18 mouse cellular contexts compared by ENCODE assay signal in genomic region chr5:37828001-37828400, GRCm38 (mm10). TPM values are rescaled to one million over a fixed set of nuclear protein-coding genes. Genes with fewer than 3 reads are reported as not detected.
DNase-seq lines count a peak whose midpoint lies in the region; ATAC-seq and TF ChIP-seq lines count a peak whose summit lies in the region.
"Had no signal": no experiment of that assay in that cellular context is flagged by ENCODE, and none has a peak within 500 bp of the region (broad histone marks: within the 10 kb centered on the region; RNA-seq: fewer than 3 reads in every experiment).

No protein-coding gene starts in this region.

- H3K9ac ChIP-seq in midbrain, embryonic 11.5 days (ENCODE audit: low read length) = no peak overlapping the region
- no peak overlapping the region for H3K9ac ChIP-seq in midbrain, postnatal 0 days (replicated peaks; ENCODE audit: low read length, poor library complexity, severe bottlenecking)
- peak overlapping the region; percentile 100 for H3K9ac ChIP-seq in embryonic facial prominence, embryonic 13.5 days
- H3K9ac ChIP-seq: heart, embryonic 12.5 days; liver, embryonic 12.5 days; lung, embryonic 15.5 days had no signal

- no peak overlapping the region; the same call in 1 of the 2 replicates for H3K4me2 ChIP-seq in midbrain, embryonic 11.5 days
- no peak overlapping the region for H3K4me2 ChIP-seq in midbrain, postnatal 0 days (ENCODE audit: low read depth, low read length, poor library complexity, severe bottlenecking)
- H3K4me2 ChIP-seq in embryonic facial prominence, embryonic 13.5 days = peak overlapping the region; percentile 75
- H3K4me2 ChIP-seq: lung, embryonic 15.5 days had no signal

- peak; percentile 55 for DNase-seq in embryo, embryonic 10 days (ENCODE audit: low spot score)
- DNase-seq in embryo, embryonic 10.5 days (ENCODE audit: low spot score) = no peak
- peak; percentile 97 for DNase-seq in midbrain, embryonic 11.5 days (ENCODE audit: low spot score, missing footprints)
- DNase-seq in midbrain, postnatal 0 days (ENCODE audit: low spot score) = no peak
- peak; percentile 62 for DNase-seq in mesoderm, embryonic 11.5 days (ENCODE audit: low read depth, low spot score)
- DNase-seq in lung, postnatal 14 days = no peak
- DNase-seq in urinary bladder, postnatal 36 days (ENCODE audit: low spot score in 2 of 2) = no peak
- DNase-seq: cerebellum, postnatal 25 days; kidney, adult 11 months; kidney, postnatal 10 days had no signal

- TF ChIP-seq CTCF in midbrain, postnatal 0 days (IDR thresholded peaks at IDR 0.05) = no peak

- H3K9me3 ChIP-seq in midbrain, embryonic 11.5 days (ENCODE audit: control insufficient read depth, low read length) = no peaks in the 10 kb centered on the region; the same call in 1 of the 2 replicates
- no peaks in the 10 kb centered on the region for H3K9me3 ChIP-seq in midbrain, postnatal 0 days (ENCODE audit: low read length)
- no peaks in the 10 kb centered on the region for H3K9me3 ChIP-seq in embryonic facial prominence, embryonic 13.5 days
- H3K9me3 ChIP-seq: liver, embryonic 12.5 days; lung, embryonic 15.5 days had no signal

- no peak for ATAC-seq in midbrain, embryonic 11.5 days (ENCODE audit: low FRiP score)
- ATAC-seq in midbrain, postnatal 0 days (ENCODE audit: low FRiP score) = no peak
- ATAC-seq in embryonic facial prominence, embryonic 13.5 days (ENCODE audit: insufficient number of reproducible peaks, insufficient read depth, low FRiP score, low TSS enrichment, low read depth) = no peak
- ATAC-seq: activated CD4-positive, CD25-positive, alpha-beta regulatory T cell, adult 4 months; liver, embryonic 12.5 days had no signal

- no peak overlapping the region for H3K27ac ChIP-seq in midbrain, embryonic 11.5 days (ENCODE audit: low read depth, low read length)
- no peak overlapping the region for H3K27ac ChIP-seq in midbrain, postnatal 0 days (ENCODE audit: low read depth, low read length)
- H3K27ac ChIP-seq in embryonic facial prominence, embryonic 13.5 days = peak overlapping the region; percentile 98
- H3K27ac ChIP-seq: liver, embryonic 12.5 days; lung, embryonic 15.5 days had no signal

- H3K36me3 ChIP-seq in midbrain, embryonic 11.5 days (ENCODE audit: control insufficient read depth, insufficient read depth, low read length) = no peaks in the 10 kb centered on the region
- no peaks in the 10 kb centered on the region for H3K36me3 ChIP-seq in midbrain, postnatal 0 days (ENCODE audit: insufficient read depth, low read length)
- no peaks in the 10 kb centered on the region for H3K36me3 ChIP-seq in embryonic facial prominence, embryonic 13.5 days
- H3K36me3 ChIP-seq: heart, embryonic 12.5 days; liver, embryonic 12.5 days; lung, embryonic 15.5 days had no signal

- H3K27me3 ChIP-seq in midbrain, embryonic 11.5 days (ENCODE audit: control insufficient read depth, insufficient read depth, low read length) = peaks cover 97% of the 10 kb centered on the region
- H3K27me3 ChIP-seq in midbrain, postnatal 0 days (ENCODE audit: insufficient read depth, low read length) = peaks cover 72% of the 10 kb centered on the region
- peaks cover 66% of the 10 kb centered on the region for H3K27me3 ChIP-seq in embryonic facial prominence, embryonic 13.5 days

- no peak overlapping the region for H3K4me3 ChIP-seq in midbrain, embryonic 11.5 days (ENCODE audit: low read depth, low read length)
- H3K4me3 ChIP-seq in midbrain, postnatal 0 days (ENCODE audit: low read depth, low read length) = no peak overlapping the region
- H3K4me3 ChIP-seq in embryonic facial prominence, embryonic 13.5 days = peak overlapping the region; percentile 92
- H3K4me3 ChIP-seq: erythroblast, embryonic 14.5 days; liver, embryonic 12.5 days; lung, embryonic 15.5 days had no signal

- under 1% methylated on average over 14 of the region's 14 CpGs for WGBS in midbrain, embryonic 11.5 days
- 2% methylated on average over 14 of the region's 14 CpGs for WGBS in midbrain, postnatal 0 days
- 1% methylated on average over 14 of the region's 14 CpGs for WGBS in embryonic facial prominence, embryonic 13.5 days

- peaks cover 41% of the 10 kb centered on the region for H3K4me1 ChIP-seq in midbrain, embryonic 11.5 days (ENCODE audit: control insufficient read depth, insufficient read depth, low read length)
- no peaks in the 10 kb centered on the region for H3K4me1 ChIP-seq in midbrain, postnatal 0 days (ENCODE audit: insufficient read depth, low read length)
- H3K4me1 ChIP-seq in embryonic facial prominence, embryonic 13.5 days = peaks cover 65% of the 10 kb centered on the region

RNA-seq across cellular contexts. Expression of gene Msx1, which starts 3.6 kb away (rescaled TPM):
- 89.8 and 104 TPM in 2 replicates for polyA plus RNA-seq in midbrain, embryonic 11.5 days (2014; fragmentation: Nextera tagmentation; extraction: Ambion mirVana)
- total RNA-seq in midbrain, postnatal 0 days (2014; rRNA removed) = 12.2 and 12.3 TPM in 2 replicates
- 8.0 and 8.3 TPM in 2 replicates for polyA plus RNA-seq in midbrain, postnatal 0 days (2015; fragmentation: Nextera tagmentation; extraction: Ambion mirVana)
- 519 and 586 TPM in 2 replicates for polyA plus RNA-seq in embryonic facial prominence, embryonic 13.5 days (2015; fragmentation: Nextera tagmentation; extraction: Ambion mirVana)
- total RNA-seq: CH12.LX; megakaryocyte, adult 5-6 weeks had no signal
- polyA plus RNA-seq: erythroblast, embryonic 14.5 days had no signal

Comparison
In these comparisons a context has a peak if more than half of its experiments do, and no peak if none do; other contexts are left out.
1. DNase-seq: peak in embryo, embryonic 10 days (single experiment), midbrain, embryonic 11.5 days (single experiment) and mesoderm, embryonic 11.5 days (single experiment); none in embryo, embryonic 10.5 days (single experiment), midbrain, postnatal 0 days (single experiment), lung, postnatal 14 days (single experiment) and urinary bladder, postnatal 36 days (0 of 2).